Mouse (Mus musculus): ENCODE data around the gene Cabin1. TPM values are rescaled to one million over a fixed set of nuclear protein-coding genes. Genes with fewer than 3 reads are reported as not detected.

The Cabin1 gene
- polyA plus RNA-seq, 1 experiment from 2014 or later = 34.5 TPM

DNA sequence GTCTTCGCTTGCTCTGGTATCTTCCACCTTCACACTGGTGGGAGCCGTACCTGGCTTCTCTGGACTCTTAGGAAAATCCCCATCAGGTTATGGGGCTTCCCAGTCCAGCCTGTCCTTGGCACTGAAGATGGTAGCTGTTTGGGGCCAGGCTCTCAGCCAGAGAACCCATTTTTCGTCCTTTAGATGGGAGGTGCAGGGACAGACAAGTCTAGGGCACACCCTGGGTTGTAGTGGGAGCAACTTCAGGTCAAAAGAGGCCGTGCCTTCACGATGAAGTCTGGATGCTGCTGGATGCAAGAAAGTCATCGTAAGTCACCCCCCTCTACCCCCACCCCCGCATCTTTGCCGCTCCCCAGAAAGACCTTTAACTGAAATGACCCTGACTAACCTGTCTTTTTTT lies 129.5 kb downstream of the Cabin1 start:
- Histone ChIP-seq H3K36me3 (ENCODE audit: insufficient read depth, low read length) (no peaks in the 10 kb centered on the region), H3K4me2 (replicated peaks; ENCODE audit: low read depth, low read length) (no peak overlapping the region), H3K27me3 (replicated peaks; ENCODE audit: insufficient read depth, low read length) (no peaks in the 10 kb centered on the region), H3K9me3 (ENCODE audit: low read length) (no peaks in the 10 kb centered on the region), H3K4me1 (ENCODE audit: insufficient read depth, low read depth, low read length) (no peaks in the 10 kb centered on the region), H3K4me3 (ENCODE audit: low read depth, low read length) (no peak overlapping the region), H3K27ac (ENCODE audit: low read length) (no peak overlapping the region), H3K9ac (replicated peaks; ENCODE audit: low read depth) (no peak overlapping the region)
- no peak for ATAC-seq
- TF ChIP-seq CTCF (IDR thresholded peaks at IDR 0.05) = no peak
- no peak for DNase-seq (ENCODE audit: low spot score)
- 94% methylated on average over 8 of the region's 8 CpGs for WGBS

DNA sequence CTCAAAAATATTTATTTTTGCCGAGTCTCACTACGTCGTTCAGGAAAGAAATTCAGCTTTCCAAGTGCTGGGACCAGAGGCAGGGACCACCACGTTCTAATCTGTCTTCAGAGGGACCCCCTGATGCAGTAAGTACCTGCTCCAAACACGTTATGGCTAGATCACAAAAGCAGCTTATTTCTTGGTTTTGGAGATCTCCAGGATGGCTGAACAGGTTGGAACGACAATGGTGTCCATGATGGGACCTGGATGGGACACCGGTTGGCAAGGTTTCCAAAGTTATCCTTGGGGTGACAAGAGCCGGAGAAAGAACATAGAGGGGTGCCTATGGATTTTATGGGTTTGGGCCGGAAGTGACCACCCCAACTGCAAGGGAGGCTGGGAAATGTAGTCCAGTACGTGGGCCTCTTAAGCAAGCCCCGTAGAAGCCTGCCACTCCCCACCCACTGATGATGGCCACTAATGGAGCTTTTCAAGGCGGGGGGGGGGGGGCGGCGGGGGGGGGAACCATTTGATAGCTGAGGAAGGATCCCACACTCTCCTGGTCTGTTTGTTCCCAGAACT lies 130.5 kb downstream of the Cabin1 start:
- Histone ChIP-seq H3K9ac (replicated peaks; ENCODE audit: low read depth) (no peak overlapping the region), H3K4me2 (replicated peaks; ENCODE audit: low read depth, low read length) (no peak overlapping the region), H3K27ac (ENCODE audit: low read length) (no peak overlapping the region), H3K27me3 (replicated peaks; ENCODE audit: insufficient read depth, low read length) (no peaks in the 10 kb centered on the region), H3K36me3 (ENCODE audit: insufficient read depth, low read length) (no peaks in the 10 kb centered on the region), H3K9me3 (ENCODE audit: low read length) (no peaks in the 10 kb centered on the region), H3K4me3 (ENCODE audit: low read depth, low read length) (no peak overlapping the region), H3K4me1 (ENCODE audit: insufficient read depth, low read depth, low read length) (no peaks in the 10 kb centered on the region)
- TF ChIP-seq EP300 (IDR thresholded peaks at IDR 0.05) (no peak), CTCF (IDR thresholded peaks at IDR 0.05) (no peak)
- ATAC-seq (no peak), DNase-seq (ENCODE audit: low spot score) (no peak)
- WGBS = 73% methylated on average over 11 of the region's 14 CpGs

DNA sequence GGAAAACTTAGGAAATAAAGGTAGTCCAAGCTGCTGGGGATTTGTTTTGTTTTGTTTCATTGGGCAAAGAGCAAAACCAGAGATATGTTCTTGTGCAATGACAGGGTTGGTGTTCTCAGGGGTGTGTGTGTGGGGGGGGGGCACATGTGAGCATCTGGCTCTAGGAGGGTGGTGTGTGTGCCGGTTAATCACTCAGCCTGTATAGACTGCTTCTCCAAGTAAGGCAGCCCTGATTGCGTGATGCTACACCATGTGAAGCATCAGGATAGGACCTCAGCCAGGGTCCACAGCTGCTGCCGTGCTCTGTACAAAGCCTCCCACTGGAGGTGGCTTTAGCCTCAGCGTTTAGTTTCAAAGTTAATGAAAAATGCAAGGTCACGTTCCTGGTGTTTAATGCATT lies 131.1 kb downstream of the Cabin1 start:
- no peak overlapping the region for H3K27ac ChIP-seq (ENCODE audit: low read length)
- DNase-seq (ENCODE audit: low spot score) = no peak

DNA sequence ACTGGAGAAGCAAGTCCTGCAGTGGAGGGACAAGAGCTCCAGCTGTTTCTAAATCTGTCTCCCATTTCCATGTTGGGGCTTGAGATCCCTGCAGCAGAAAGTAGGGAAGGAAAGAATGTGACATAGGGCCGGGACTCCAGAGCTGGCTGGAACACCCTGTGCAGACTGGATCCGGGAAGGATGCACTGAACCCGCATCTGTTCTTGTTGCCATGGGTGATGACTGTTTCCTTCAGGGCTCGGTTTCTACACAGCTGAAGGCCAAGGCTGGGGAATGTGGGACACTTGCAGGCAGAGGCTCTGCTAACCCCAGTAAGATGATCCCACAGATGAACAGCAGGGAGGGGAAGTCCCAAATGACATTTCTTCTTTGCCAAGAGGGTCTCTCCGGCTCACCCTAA lies 131.5 kb downstream of the Cabin1 start:
- peak; percentile 74 for DNase-seq (ENCODE audit: low spot score)
- H3K4me3 ChIP-seq (ENCODE audit: low read depth, low read length) = no peak overlapping the region

More for the DNA sequence above, 131.1 kb downstream of the Cabin1 start:
- Histone ChIP-seq H3K4me2 (replicated peaks; ENCODE audit: low read depth, low read length) (no peak overlapping the region), H3K27me3 (replicated peaks; ENCODE audit: insufficient read depth, low read length) (no peaks in the 10 kb centered on the region), H3K36me3 (ENCODE audit: insufficient read depth, low read length) (no peaks in the 10 kb centered on the region), H3K9ac (replicated peaks; ENCODE audit: low read depth) (no peak overlapping the region), H3K4me3 (ENCODE audit: low read depth, low read length) (no peak overlapping the region), H3K4me1 (ENCODE audit: insufficient read depth, low read depth, low read length) (no peaks in the 10 kb centered on the region), H3K9me3 (ENCODE audit: low read length) (no peaks in the 10 kb centered on the region)
- TF ChIP-seq EP300 (IDR thresholded peaks at IDR 0.05) (no peak), CTCF (IDR thresholded peaks at IDR 0.05) (no peak)
- ATAC-seq = peak; percentile 68
- 75% methylated on average over 5 of the region's 5 CpGs for WGBS

DNA sequence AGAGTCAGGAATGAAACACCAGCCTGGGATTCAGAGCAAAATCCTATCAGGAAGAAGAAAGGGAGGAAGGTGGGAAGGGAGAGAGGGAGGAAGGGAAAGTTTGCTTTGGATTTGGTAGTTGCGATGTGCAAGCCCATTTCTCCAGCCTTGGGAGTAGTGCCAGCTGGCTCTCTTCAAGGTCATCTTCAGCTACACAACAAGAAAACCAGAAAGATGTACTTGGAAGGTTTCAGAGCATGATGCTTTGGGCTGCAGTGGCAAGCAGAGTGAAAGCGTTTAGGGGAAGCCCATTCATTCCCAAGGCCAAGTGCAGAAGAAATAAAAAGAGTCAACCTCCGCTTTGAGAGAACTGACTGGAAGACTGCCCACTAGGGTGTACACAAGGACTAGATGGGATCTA lies 136.7 kb downstream of the Cabin1 start:
- Histone ChIP-seq H3K4me3 (ENCODE audit: low read depth, low read length) (no peak overlapping the region), H3K9me3 (ENCODE audit: low read length) (no peaks in the 10 kb centered on the region), H3K4me2 (replicated peaks; ENCODE audit: low read depth, low read length) (no peak overlapping the region), H3K27me3 (replicated peaks; ENCODE audit: insufficient read depth, low read length) (no peaks in the 10 kb centered on the region), H3K36me3 (ENCODE audit: insufficient read depth, low read length) (no peaks in the 10 kb centered on the region), H3K4me1 (ENCODE audit: insufficient read depth, low read depth, low read length) (no peaks in the 10 kb centered on the region), H3K9ac (replicated peaks; ENCODE audit: low read depth) (no peak overlapping the region), H3K27ac (ENCODE audit: low read length) (no peak overlapping the region)
- ATAC-seq (no peak), DNase-seq (ENCODE audit: low spot score) (no peak)
- WGBS = 33% methylated on average over 3 of the region's 3 CpGs
- no peak for TF ChIP-seq EP300 (IDR thresholded peaks at IDR 0.05)
- TF ChIP-seq CTCF (IDR thresholded peaks at IDR 0.05) = no peak

More for the DNA sequence above, 131.5 kb downstream of the Cabin1 start:
- H3K4me1 ChIP-seq (ENCODE audit: insufficient read depth, low read depth, low read length) = no peaks in the 10 kb centered on the region
- no peaks in the 10 kb centered on the region for H3K9me3 ChIP-seq (ENCODE audit: low read length)
- peak; percentile 51; the same call in 1 of the 2 replicates for TF ChIP-seq EP300 (IDR thresholded peaks at IDR 0.05)
- TF ChIP-seq CTCF (IDR thresholded peaks at IDR 0.05) = no peak
- no peak overlapping the region for H3K4me2 ChIP-seq (replicated peaks; ENCODE audit: low read depth, low read length)
- no peak overlapping the region for H3K9ac ChIP-seq (replicated peaks; ENCODE audit: low read depth)
- no peaks in the 10 kb centered on the region for H3K27me3 ChIP-seq (replicated peaks; ENCODE audit: insufficient read depth, low read length)
- H3K36me3 ChIP-seq (ENCODE audit: insufficient read depth, low read length) = no peaks in the 10 kb centered on the region
- H3K27ac ChIP-seq (ENCODE audit: low read length) = no peak overlapping the region
- 54% methylated on average over 5 of the region's 5 CpGs for WGBS
- ATAC-seq = peak; percentile 79

DNA sequence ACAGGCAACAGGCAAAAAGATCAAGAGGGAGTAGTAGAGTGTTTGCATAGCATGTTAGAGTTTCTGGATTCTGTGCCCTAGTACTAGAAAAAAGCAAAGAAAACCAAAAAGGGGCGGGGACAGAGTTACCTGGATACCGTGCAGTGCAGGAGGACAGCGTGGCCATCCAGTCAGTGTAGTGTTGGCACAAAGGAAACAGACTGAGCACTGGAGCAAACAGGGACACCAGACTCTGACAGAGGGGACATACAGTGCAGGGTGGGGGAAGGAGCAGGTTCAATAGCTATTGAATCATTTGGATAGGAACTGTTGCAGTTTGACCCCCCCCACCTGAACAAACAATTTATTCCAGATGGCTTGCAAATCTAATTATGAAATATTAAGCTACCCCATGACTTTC lies 137.2 kb downstream of the Cabin1 start:
- Histone ChIP-seq H3K9me3 (ENCODE audit: low read length) (no peaks in the 10 kb centered on the region), H3K4me2 (replicated peaks; ENCODE audit: low read depth, low read length) (no peak overlapping the region), H3K27me3 (replicated peaks; ENCODE audit: insufficient read depth, low read length) (no peaks in the 10 kb centered on the region), H3K4me3 (ENCODE audit: low read depth, low read length) (no peak overlapping the region), H3K9ac (replicated peaks; ENCODE audit: low read depth) (no peak overlapping the region), H3K4me1 (ENCODE audit: insufficient read depth, low read depth, low read length) (no peaks in the 10 kb centered on the region), H3K27ac (ENCODE audit: low read length) (no peak overlapping the region), H3K36me3 (ENCODE audit: insufficient read depth, low read length) (no peaks in the 10 kb centered on the region)
- TF ChIP-seq EP300 (IDR thresholded peaks at IDR 0.05) (no peak), CTCF (IDR thresholded peaks at IDR 0.05) (no peak)
- WGBS = 33% methylated on average over 3 of the region's 3 CpGs
- DNase-seq (ENCODE audit: low spot score) = peak; percentile 85
- ATAC-seq = peak; percentile 95

DNA sequence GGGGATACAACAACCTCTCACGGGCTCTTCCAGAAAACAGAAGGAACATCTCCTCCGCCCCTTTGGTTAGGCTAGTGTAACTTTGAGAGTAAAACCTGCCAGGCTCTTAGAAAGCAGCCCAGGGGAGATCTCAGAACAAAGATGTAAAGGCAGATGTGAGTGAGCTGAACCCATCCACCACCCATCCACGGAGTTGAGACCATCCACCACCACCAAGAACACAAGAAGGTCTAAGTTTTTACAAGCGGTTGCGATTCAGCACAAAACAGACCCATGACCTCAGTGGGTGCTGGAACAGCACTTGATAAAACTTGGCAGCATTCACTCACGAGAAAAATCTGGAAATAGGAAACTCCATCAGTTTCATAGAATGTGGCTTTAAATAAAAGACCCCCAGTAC lies 138.2 kb downstream of the Cabin1 start:
- ATAC-seq (no peak), DNase-seq (ENCODE audit: low spot score) (no peak)
- TF ChIP-seq EP300 (IDR thresholded peaks at IDR 0.05) (no peak), CTCF (IDR thresholded peaks at IDR 0.05) (no peak)
- WGBS = 27% methylated on average over 6 of the region's 6 CpGs
- no peaks in the 10 kb centered on the region for H3K27me3 ChIP-seq (replicated peaks; ENCODE audit: insufficient read depth, low read length)
- H3K27ac ChIP-seq (ENCODE audit: low read length) = no peak overlapping the region
- no peak overlapping the region for H3K4me3 ChIP-seq (ENCODE audit: low read depth, low read length)
- H3K4me1 ChIP-seq (ENCODE audit: insufficient read depth, low read depth, low read length) = no peaks in the 10 kb centered on the region
- H3K4me2 ChIP-seq (replicated peaks; ENCODE audit: low read depth, low read length) = no peak overlapping the region
- H3K36me3 ChIP-seq (ENCODE audit: insufficient read depth, low read length) = no peaks in the 10 kb centered on the region
- no peaks in the 10 kb centered on the region for H3K9me3 ChIP-seq (ENCODE audit: low read length)
- no peak overlapping the region for H3K9ac ChIP-seq (replicated peaks; ENCODE audit: low read depth)
